Mouse (Mus musculus): Measurements from ENCODE around the gene Col15a1.

Col15a1 gene

GRCm38 (mm10) chr4:47303340-47303998 is 95.5 kb downstream of the Col15a1 start:
- no peak for DNase-seq (ENCODE audit: low read depth, low spot score)

GRCm38 (mm10) chr4:47309886-47310625 is 102.1 kb downstream of the Col15a1 start:
- no peak for DNase-seq (ENCODE audit: low read depth, low spot score)

GRCm38 (mm10) chr4:47310812-47311211 is 102.9 kb downstream of the Col15a1 start:
- DNase-seq (ENCODE audit: low read depth, low spot score): no peak

GRCm38 (mm10) chr4:47311467-47311866 is 103.5 kb downstream of the Col15a1 start:
- DNase-seq (ENCODE audit: low read depth, low spot score): no peak

GRCm38 (mm10) chr4:47311929-47312328 is 104.0 kb downstream of the Col15a1 start:
- no peak for DNase-seq (ENCODE audit: low read depth, low spot score)

- peak; percentile 64 for DNase-seq (ENCODE audit: low read depth, low spot score)
Observed at GRCm38 (mm10) chr4:47312676-47313075, 104.7 kb downstream of the Col15a1 start.

- no peak for DNase-seq (ENCODE audit: low read depth, low spot score)
Observed at GRCm38 (mm10) chr4:47313710-47314410, 105.9 kb downstream of the Col15a1 start.

GRCm38 (mm10) chr4:47315458-47315857 is 107.5 kb downstream of the Col15a1 start:
- peak; percentile 67 for DNase-seq (ENCODE audit: low read depth, low spot score)

- no peak for DNase-seq (ENCODE audit: low read depth, low spot score)
Observed at GRCm38 (mm10) chr4:47316432-47316831, 108.5 kb downstream of the Col15a1 start.

- DNase-seq (ENCODE audit: low read depth, low spot score): no peak
Observed at GRCm38 (mm10) chr4:47319561-47320321, 111.8 kb downstream of the Col15a1 start.

GRCm38 (mm10) chr4:47322315-47322714 is 114.4 kb downstream of the Col15a1 start:
- no peak for DNase-seq (ENCODE audit: low read depth, low spot score)

- no peak for DNase-seq (ENCODE audit: low read depth, low spot score)
Observed at GRCm38 (mm10) chr4:47324206-47324605, 116.2 kb downstream of the Col15a1 start.

GRCm38 (mm10) chr4:47327782-47328181 is 119.8 kb downstream of the Col15a1 start:
- no peak for DNase-seq (ENCODE audit: low read depth, low spot score)

GRCm38 (mm10) chr4:47329285-47329684 is 121.3 kb downstream of the Col15a1 start:
- DNase-seq (ENCODE audit: low read depth, low spot score): no peak

GRCm38 (mm10) chr4:47330378-47331052 is 122.6 kb downstream of the Col15a1 start:
- no peak for DNase-seq (ENCODE audit: low read depth, low spot score)

- DNase-seq (ENCODE audit: low read depth, low spot score): no peak
Observed at GRCm38 (mm10) chr4:47332812-47333343, 124.9 kb downstream of the Col15a1 start.

- DNase-seq (ENCODE audit: low read depth, low spot score): no peak
Observed at GRCm38 (mm10) chr4:47333541-47333940, 125.6 kb downstream of the Col15a1 start.

- DNase-seq (ENCODE audit: low read depth, low spot score): no peak
Observed at GRCm38 (mm10) chr4:47336941-47337600, 129.1 kb downstream of the Col15a1 start.

GRCm38 (mm10) chr4:47342632-47343031 is 134.7 kb downstream of the Col15a1 start:
- DNase-seq (ENCODE audit: low read depth, low spot score): no peak

GRCm38 (mm10) chr4:47347022-47347421 is 139.1 kb downstream of the Col15a1 start:
- DNase-seq (ENCODE audit: low read depth, low spot score): no peak
